Mouse (Mus musculus) ES-CJ7 (cell line): ENCODE data around the gene Slc51b.
A peak's percentile ranks its signal among the peaks of the same experiment; 100 is the strongest.

Source experiments
- DNase-seq: peaks from one replicate; pipeline ENCODE4 v3.0.0; 2011; ENCODE audit warnings: low read depth, low spot score

The Slc51b gene

GRCm38 (mm10) chr9:65408871-65409295 lies 13.9 kb downstream of the Slc51b start:
- DNase-seq: no peak

- no peak for DNase-seq
These were observed 14.9 kb downstream of the Slc51b start for GRCm38 (mm10) chr9:65407861-65408260.

- DNase-seq: no peak
These were observed 15.4 kb downstream of the Slc51b start for GRCm38 (mm10) chr9:65407327-65407726.

- DNase-seq: no peak
These were observed 17.6 kb downstream of the Slc51b start for GRCm38 (mm10) chr9:65405184-65405449.

DNA sequence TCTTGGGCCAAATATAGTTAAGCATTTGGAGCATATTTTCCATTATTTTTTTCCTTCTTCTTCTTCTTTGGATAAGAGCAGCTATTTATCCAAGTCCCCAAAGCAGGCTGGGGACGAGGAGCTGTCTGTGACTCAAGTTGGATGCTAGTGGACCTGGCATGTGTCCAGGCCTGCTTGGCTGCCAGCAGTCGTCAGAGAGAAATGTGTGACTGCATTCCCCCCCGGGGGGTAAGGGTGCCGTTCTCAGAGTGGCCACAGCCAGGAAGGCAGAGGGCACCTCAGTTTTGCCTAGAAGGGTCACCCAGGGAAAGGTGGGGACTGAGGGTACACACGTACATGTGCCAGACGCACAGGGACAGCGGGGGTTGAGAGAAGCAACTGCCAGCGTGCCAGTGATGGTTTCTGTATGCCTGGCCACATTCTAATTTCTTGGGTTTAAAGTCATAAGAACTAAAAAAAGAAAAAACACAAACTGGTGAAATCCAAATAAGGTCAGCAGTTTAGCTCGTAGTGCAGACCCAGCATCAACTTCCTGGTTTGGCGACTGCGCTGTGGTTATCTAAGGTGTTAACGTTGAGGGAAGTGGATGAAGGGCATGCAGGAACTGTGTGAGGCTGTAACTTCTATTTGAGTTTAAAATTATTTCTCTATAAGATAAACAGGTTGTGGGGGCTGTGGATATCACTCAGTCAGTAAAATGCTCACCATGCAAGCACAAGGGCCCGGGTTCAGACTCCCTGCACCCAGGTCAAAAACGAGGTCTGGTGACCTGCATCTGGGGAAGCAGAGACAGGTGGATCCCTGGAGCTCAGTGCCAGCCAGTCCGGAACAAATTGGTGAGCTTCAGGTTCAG lies 18.2 kb downstream of the Slc51b start:
- DNase-seq: no peak

- no peak for DNase-seq
These were observed 22.8 kb downstream of the Slc51b start for GRCm38 (mm10) chr9:65399934-65400333.

DNA sequence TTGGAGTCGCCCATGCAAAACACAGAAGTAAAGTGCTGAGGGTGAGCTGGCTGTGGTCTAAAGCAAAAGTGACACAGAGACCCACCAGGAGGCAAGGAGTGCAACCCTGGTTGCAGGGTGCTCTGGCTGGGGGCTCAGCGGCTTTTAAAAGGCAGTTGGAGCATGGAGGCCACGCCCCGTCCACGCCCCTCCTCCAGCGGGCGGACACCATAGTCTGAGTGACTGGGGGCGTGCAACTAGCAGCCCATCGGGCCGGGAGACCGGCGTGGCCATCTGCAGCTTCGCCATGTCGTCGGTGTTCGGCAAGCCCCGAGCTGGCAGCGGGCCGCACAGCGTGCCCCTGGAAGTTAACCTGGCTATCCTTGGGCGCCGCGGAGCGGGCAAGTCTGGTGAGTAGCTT lies 24.5 kb downstream of the Slc51b start, which contains the start of gene Rasl12:
TSS of gene Rasl12 (plus strand) at position 228 of the 400 bp plus-strand sequence.
- peak; percentile 26 for DNase-seq

- no peak for DNase-seq
These were observed 28.4 kb downstream of the Slc51b start for GRCm38 (mm10) chr9:65394360-65394759.

GRCm38 (mm10) chr9:65393606-65394005 lies 29.1 kb downstream of the Slc51b start:
- no peak for DNase-seq

GRCm38 (mm10) chr9:65392638-65393364 lies 30.0 kb downstream of the Slc51b start:
- peak; percentile 64 for DNase-seq

DNA sequence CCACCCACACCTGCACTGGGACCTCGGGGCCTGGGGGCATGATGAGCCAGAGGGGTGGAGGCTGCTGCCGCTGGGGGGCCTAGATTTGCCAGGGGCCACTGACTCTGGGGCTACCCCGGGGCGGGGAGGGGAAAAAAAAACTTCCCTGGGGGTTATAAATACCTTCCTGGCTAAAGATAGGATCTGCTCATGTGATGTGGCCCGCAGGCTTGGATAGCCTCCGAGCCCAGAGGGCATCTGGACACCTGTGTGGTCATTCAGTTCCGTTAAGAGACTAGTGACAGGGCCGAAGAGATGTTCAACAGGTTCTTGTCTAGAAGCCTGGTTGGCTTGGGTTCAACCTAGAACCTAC lies 31.2 kb downstream of the Slc51b start, which contains the start of gene Kbtbd13:
TSS of gene Kbtbd13 (minus strand) at position 40 of the 352 bp plus-strand sequence.
- DNase-seq: no peak

- peak; percentile 52 for DNase-seq
These were observed 31.8 kb downstream of the Slc51b start for GRCm38 (mm10) chr9:65390752-65391612.

GRCm38 (mm10) chr9:65386373-65387140 lies 36.2 kb downstream of the Slc51b start:
- DNase-seq: no peak

DNA sequence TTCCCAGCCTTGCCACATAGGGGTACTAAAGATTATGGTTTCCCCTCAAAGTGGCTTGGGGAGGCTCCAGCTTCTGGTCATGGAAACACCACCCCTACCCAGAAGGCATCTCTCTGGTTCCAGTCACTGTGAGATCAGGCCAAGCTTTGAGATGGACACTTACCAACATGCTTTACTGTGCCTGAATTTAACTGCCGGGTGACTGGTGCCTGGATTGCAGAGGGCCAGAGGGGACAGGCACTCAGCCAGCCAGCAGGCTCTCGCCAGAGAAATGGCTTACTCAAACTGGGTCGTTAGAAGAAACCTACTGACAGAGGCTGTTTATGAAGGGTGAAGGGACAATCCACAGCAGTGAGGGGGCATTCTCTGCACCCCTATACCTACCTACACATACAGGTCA lies 38.5 kb downstream of the Slc51b start:
- DNase-seq: no peak

- no peak for DNase-seq
These were observed 40.0 kb downstream of the Slc51b start for GRCm38 (mm10) chr9:65382751-65383097.

DNA sequence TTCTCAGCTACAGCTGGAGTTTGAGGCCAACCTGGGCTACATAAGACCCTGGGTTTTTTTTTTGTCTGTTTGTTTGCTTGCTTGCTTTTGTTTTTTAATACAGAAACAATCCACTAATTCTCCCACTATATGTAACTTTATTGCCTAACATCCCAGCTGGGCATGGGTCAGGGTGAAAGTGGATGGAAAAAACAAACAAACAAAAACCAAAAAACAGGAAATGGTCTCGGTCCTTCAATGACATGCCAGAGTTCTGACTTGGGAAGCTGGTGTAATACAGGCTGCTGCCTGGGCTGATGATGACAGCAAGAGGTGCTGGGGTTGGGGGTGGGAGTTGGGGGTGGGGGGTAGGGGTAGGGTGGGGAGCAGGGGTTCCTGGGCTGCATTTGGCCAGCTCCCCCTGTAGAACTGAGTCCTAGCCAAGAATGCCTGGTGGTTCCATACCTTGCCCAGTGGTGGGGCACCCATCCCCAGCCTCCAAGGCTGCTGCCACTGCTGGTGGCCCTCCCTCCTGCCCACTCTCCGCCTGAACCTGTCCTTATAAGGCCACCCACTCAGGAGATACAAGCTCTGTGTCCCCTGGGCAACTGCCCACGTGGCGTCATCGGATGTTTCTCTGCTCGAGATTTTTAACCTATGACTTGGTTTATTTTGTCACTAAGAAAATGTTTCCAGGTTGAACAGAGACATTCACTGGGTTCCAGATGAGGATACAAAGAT lies 40.6 kb downstream of the Slc51b start:
- no peak for DNase-seq

DNA sequence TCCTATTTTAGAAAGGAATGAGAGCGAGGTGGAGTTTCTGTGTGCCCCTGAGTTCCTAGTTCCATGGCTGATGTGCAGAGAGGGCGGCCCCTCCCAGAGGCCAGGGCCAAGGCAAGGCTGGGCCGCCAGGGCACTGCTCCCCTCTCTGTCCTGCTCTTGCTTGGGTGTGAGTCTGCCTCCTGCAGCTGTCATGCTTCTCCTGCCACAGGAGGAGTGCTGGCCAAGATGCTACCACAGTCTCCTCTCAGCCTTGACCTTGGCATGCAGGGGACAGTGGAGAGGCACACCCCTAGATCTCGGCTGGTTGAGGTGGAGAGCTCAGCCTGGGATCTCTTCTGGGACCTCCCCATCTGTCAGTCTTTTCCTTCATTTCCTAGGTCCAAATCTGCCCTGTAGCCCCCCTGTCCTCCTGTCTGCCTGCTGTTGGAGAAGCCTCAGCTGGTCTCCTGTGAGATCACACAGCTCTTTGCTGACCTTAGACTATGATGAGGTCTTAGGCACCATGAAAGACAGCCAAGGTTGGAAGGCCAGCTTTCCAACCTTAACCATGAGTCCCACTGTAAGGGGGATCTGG lies 41.7 kb downstream of the Slc51b start:
- DNase-seq: no peak

GRCm38 (mm10) chr9:65375163-65375934 lies 47.4 kb downstream of the Slc51b start:
- no peak for DNase-seq

DNA sequence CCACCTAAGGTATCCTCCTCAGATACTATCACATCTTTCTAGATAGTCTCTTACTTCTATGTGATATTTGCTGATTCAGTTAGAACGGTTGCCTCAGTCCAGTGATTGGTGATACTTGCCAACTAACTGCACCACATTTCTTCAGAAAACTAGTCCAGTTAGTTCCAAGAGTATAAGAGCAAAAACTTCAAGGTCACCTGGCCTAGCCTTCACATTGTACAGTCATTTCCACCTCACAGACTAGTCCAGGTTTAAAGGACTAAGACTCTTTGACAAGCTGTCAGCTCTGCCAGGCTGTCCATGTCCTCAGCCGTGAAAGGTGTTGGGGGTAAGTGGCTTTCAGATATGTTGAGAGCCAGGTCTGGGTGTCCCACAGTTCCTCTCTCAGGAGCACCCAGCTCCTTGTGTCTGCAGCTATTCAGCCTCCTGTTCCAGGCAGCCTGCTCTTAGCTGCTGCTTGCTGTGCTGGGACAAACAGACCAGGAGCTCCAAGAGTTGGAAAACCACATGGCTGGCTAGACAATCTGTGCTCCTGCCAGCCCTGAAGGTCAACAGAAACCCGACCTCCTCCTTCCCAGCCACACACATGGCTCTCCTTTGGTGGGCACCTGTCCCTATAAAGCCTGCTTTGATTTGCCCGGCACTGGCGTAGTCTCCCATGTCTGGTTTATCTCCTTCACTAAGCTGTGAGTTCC lies 48.1 kb downstream of the Slc51b start:
- no peak for DNase-seq
